Mouse (Mus musculus): ENCODE results near the gene Apip.

Gene Apip

DNA sequence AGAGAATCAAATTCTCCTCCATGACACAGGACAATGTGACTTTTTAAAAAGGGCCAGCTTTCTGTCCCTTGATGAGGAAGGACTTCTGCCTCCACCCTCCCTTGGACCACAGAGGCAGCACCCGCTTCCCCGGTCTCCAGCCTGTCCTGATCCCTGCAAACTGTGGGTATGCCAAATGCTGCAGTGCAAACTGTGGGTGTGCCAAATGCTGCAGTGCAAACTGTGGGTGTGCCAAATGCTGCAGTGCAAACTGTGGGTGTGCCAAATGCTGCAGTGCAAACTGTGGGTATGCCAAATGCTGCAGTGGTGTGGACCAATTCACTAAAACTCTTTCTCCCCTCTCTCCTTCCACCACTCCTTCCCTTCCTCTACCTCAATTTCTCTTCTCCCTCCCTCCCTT is 32.7 kb downstream of the Apip start:
- no peak for DNase-seq

DNA sequence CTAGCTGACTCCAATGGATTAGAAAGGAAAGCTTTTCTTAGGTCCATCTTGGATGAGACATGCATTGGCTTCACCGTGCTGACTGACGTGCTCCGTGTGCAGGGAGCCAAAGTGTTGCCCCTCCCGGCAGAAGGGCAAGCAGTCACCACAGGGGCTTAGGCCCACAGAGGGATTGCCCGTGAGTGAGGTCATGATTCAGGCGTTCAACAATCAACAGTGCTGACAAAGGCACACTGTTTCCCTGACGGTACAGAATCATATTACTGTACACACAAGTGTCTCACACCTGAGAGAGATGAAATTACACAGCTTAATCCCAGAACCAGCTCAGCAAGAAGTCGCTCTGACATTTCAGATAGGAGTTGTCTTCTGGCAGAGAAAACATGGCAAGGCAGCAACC is 38.2 kb downstream of the Apip start:
- no peak for DNase-seq

DNA sequence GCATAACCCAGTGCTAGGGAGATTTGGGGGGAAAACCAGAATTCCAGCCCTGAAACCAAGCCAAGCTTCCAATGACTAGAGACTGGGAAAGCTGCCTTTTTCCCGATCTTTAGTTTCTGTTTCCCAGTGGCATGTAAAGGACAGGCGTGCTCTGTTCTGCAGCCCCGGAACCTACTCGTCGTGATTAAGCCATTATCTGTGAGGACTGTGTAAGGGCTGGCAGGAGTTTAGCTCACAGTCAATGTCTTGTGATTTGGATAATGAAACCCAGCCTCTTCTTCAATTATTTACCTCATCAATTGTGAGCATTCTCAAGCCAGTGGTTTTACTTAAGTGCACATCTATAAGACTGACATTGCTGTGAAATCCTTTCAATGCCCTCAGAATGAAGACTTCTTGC is 43.7 kb downstream of the Apip start:
- no peak for DNase-seq

DNA sequence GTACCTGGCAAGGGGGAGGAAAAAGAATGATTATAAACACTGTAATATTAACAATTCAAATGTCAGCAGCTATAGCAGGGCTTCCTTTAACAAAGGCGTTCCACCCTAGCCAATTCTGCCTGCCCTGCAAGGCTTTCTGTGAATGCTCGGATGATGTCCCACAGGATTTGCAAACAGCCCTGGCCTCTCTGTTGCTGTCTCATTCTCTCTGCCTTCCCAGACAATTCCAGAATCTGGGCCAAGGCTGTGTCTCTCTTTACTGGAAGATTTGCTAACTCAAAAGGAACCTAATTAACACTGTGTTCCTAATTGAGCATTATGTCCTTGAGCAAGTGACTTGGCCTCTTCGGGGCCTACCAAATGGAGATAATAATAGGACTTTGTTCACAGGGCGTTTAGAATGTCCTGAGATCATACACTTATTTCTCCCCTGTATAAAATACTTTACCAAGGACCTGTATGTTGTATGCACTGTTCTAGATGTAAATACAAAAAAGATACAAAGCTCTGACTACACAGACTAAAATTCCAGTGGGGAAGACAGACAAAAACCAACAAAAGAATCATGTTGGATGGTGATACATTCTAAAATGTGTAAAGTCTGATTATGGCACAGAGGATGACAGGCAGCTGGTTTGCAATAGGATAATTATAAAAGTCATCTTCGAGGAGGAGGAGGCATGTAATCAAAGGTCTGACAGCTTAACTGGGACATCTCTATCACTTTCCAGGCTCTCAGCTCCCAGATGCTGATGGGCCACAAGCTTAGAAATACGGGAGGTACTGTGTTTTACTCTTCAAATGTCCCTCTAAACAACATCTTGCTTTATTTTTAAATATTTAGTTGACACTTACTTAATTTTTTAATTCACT is 45.1 kb downstream of the Apip start:
- no peak for DNase-seq

DNA sequence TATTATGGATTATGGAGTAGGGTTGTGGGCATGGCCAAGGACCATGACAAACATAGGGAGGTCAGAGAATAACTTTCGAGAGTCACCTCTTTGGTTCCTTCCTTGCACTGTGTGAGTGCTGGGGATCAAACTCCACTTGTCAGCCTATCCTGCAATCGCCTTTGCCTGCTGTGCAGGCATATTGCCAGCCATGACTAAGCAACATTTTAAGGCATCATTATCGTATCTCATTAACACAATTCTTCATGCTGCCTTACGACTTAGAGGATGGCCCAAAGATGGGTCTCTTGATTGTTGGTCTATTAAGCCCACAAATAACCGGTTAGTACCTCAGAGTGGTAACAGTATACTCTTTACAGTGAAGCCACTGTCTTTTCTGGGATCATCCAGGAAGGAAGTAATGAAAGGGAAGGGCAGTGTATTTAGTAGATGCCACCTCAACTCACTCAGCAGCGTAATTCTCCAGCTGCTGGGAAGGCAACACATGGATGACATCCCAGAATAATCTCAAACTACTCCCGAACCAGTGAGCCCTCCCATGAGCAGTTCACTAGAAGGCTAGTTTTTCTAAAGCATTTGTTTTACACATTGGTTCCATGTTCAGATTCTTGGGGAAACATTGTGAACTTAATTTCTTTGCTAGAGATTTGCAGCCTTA is 45.9 kb downstream of the Apip start:
- no peak for DNase-seq

DNA sequence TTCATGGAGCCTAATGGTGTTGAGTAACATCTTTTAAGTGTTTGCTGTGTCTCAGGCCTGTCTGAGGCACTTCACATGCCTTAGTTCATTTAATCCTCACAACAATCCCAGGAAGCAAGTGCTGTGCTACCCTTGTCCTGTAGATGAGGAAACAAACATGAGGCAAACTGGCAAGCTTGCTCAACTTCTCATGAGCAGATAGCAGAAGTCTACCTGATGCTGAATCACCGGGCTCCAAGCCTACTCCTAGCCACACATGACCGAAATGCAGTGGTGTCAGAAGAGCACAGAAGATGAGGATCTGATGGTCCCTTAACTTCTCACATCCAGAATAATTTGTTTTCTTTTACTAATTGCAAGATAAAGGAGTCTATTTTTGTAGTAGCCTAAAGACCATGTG is 56.2 kb downstream of the Apip start:
- no peak for DNase-seq

DNA sequence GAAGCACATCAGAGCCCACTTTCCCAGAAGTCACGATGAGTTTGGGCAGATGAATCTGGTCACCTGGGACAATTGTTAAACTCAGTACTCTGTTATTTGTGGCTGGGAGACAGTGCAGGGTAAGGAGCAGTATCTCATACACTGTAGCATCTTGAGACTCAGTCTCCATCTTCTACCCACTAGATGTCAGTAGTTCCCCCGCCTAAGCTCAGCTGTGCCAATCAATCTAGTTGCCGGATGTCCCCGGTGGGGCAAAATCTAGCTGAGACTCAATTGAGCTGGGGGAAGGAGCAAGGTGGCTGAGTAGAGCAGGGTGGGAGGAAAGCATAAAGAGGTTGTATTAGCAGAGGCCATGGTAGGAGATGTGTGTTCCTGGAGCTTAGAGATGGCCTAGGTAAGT is 57.7 kb downstream of the Apip start:
- DNase-seq, result no peak

DNA sequence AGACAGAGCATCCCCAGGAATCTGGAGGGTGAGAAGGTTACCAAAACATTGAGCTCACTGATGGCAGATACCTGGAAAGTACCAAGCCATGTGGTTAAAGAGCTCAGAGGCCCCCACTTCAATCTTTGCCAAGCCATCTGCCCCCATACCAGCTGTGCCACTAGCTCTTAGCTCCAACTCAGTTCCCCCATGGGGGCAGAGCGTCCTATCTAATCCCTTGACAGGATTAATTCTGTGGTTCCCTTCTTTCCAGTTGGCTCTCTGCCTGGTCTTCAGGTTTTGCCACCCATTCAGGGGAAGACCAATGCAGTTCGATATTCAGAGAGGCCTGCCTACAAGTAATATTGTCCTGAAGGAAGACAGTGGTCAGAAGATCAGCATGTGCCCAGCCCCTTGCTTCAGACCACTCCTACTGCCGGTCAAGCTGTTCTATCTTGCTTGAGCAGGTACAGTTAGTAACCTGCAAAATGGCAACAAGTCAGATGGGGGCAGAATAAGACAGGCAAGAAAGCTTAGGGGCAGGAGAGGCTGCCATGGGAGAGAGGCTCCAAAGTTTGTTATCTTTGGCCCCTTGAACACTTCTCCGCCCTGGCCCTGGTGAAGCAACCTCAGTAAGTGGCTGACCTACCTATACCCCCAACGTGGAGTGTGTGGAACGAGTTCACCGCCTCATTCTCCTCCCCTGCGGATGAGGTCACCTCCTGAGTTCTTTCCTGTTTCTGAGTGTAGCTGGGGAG is 65.2 kb downstream of the Apip start:
- no peak for DNase-seq

Data from cerebellum, adult 8-10 months (tissue).